Mouse (Mus musculus) gastrocnemius, postnatal 25 days (tissue): ENCODE results near the gene Prpf38b. TPM values are rescaled to one million over a fixed set of nuclear protein-coding genes. Genes with fewer than 3 reads are reported as not detected.

Source experiments
- DNase-seq: peaks from one replicate; pipeline ENCODE4 v3.0.0; 2022
- long read RNA-seq, 2 experiments: library from polyadenylated mRNA; stranded (forward); transcript quantifications; one replicate each; pipeline ENCODE4 v2.0.0; 2021
- total RNA-seq, 2 experiments: library from RNA; stranded (reverse); gene quantifications; 1 replicate in 1 of 2; 2 replicates in 1 of 2; pipeline ENCODE4 v1.2.3; 2021

Gene Prpf38b
- 10 to 100 TPM; 14.7 to 16.1 TPM for total RNA-seq
- long read RNA-seq, experiment 1, partial matches to known transcripts: 0 of 14 reads
- long read RNA-seq, experiment 1, other reads (novel, unspliced or antisense): 11 of 14 reads
- long read RNA-seq, experiment 2, partial matches to known transcripts: 0 of 14 reads
- long read RNA-seq, experiment 2, other reads (novel, unspliced or antisense): 9 of 14 reads

DNA sequence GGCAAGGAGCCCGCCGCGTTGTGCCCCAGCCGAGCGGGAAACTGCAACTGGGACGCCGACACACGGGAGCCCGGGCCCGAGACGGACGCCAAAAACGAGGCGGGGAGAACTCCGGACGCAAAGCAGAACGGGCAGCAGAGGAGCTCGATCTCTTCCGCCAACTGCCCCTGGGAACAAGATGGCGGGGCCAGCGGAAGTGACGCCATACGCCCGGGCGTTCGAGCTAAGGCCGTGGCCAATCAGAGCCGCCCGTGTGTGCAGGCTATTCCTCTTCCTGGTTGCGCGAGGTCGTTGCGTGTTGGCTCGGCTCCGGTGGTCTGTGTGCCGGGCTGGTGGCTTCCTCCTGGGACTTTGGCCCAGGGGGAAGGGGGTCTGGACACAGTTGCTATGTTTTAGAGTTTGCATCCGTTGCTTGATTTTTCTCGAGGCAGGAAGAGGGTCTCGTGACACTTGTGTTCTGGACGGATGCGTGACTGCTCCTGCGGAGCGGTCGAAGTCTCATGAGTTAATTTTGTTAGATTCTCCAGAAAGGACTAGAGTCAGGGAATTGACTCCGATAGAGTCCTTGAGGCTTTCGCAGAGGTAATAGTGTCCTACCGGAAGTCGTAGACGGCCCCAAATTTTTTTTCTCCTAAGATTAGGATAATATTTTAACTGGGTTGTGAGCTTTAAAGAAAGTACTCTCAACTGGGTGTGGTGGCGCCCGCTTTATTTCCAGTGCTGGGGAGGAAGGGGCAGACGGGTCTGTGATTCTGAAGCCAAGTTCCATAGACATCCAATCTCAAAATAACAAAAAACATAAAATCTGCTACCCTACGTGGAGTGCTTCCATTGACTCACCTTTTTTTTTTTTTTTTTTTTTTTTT is at the start of gene Prpf38b:
Prpf38b (minus strand) TSS at position 180 of the 866 bp plus-strand sequence.
- peak; percentile 96 for DNase-seq

DNA sequence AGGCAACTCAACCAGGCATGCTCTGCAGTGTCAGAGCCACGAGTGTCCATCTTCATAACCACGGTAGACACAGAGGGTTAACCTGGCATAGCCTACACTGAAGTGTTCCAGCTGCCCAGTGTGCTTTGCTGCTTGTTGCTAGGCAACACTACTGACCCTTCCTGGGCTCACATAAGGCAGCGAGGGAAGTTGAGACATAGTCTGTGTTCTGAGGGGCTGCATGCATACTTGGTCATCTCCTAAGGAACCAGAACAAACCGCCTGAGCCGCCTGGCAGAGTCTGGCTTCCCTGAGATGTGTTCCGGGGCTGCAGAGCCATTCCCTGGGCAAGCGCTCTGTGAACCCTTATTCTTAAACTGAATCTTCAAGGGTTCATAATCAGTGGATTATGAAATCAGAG is 49.7 kb upstream of the Prpf38b start:
- no peak for DNase-seq

DNA sequence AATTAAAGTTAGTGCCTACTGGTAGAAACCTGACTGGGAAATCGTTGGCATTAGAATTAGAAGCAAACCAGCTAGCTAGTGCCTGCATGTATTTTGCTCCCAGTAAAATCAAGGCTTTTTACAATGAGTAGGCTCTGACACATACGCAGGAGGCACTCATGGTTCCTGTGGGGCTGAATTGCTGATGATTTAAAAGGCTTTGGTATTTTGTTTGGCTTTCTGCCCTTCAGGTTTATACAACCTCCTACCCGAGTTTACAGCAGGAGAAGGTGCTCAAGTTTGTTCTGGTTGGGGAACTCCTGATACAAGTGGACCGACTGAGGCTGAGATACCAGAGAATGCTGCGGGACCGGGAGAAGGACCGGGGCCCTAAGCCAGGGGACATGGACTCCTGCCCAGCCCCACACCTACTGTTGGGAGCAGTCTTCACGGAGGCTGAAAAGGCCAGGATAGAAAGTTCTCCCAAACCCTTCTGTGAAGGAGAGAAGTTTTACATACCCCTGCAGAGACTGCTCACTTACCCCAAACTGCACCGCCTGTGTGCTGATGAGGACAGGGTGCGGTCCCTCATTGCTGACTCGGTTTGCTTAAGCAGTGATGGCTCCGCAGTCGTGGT is 48.3 kb upstream of the Prpf38b start:
- no peak for DNase-seq

DNA sequence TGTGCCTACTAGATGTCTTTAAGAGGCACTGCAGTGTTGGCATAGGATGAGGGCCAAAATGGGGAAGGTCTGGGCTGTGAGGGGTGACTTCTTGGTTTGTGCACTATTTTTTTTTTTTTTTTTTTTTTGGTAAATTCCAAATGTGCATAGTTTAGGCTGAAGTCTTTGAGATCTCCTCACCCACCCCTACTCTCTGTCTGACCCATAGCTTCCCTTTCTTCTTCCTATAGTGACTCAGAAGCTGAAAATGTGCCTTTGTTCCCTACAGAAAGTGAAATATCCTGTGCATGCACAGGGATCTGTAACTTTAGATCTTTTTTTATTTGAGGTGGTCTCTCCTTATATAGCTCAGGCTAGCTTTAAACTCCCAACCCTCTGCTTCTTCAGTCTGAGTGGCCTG is 46.4 kb upstream of the Prpf38b start:
- DNase-seq: no peak

DNA sequence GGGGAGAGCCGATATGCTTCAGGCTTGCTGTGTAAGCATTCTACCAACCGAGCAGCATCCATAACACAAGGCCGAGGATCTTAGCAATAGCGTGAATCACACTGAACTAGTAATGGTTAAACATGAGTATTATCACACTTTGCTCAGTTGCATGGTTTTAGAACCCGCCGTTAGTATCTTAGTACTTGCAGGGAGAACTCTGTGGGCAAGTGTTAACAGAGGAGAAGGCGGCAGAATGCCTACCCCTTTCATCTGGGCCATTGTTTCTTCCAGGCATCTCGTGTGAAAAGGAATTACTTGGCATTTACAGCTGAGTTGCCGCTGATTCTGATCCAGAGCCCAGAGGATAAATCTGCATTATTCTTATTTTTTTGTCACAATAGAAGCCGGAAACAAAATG is 29.5 kb upstream of the Prpf38b start:
- DNase-seq: no peak

DNA sequence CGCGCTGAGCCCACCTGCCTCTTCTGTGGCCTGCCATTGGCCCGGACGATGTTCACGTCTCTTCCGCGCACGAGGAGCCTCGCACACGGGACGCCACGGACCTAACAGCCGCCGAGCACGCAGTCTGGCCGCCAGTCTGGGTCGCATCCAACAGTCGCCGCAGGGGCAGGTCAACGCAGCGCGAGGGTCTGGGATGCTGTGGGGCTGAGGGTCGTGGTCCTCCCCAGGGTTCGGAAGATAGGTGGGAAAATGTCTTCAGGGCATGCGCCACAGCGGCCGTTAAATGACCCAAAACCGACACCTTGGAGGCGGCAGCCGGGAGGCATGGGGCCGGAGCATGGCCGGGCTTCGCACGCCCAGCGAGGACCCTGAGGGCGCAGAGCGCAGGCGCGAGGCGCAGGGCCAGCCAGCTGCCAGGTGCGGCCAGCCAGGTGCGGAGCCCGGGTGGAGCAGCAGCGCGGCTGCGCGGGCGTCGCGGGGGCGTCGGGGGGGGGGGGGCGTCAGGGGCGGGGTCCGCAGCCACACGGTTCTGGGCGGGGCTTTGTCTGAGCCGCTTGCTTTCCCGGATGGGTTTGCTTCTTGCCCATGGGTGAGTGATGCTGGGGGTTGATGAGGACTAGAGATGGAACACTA is 28.6 kb upstream of the Prpf38b start, which contains the start of gene Gm9857:
Gm9857 (minus strand) TSS at position 445 of the 633 bp plus-strand sequence.
- no peak for DNase-seq

DNA sequence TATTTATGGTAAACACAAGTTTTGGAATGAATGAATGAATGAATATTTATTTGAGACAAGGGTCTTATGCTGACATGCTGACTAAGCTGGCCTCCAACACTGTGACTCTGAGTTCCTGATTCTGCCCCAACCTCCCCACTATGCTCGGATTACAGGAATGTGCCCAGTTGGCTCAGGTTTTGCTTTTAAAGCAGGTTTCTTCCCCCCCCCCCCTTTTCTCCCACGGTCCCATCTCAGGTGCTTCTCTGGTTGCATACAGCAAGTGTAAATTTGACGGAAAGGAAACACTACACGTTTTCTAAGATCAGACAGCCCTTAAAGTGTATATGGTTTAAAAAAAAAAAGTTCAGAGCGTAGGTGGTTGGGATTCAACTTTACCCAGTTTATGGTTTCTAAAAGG is 28.0 kb upstream of the Prpf38b start, which contains the start of gene Henmt1:
Henmt1 (plus strand) TSS at position 301 of the 400 bp plus-strand sequence.
- no peak for DNase-seq

DNA sequence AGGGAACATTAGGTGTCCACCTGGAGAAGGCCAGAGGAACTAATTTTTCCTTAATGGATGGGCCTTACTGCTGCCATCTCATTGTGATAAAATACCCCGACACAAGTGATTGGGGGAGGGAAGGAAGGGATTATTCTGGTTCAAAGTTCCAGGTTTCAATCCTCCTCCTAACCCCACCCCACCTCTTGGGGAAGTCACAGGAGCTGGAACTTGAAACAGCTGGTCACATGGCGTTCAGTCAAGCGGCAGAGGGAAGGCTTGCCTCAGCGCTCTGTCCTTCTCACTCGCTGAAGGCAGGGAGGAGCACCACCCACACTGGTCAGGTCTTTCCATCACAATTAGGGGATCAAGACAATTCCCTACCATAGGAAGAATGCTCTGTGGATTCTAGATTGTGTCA is 27.2 kb upstream of the Prpf38b start:
- DNase-seq: no peak

DNA sequence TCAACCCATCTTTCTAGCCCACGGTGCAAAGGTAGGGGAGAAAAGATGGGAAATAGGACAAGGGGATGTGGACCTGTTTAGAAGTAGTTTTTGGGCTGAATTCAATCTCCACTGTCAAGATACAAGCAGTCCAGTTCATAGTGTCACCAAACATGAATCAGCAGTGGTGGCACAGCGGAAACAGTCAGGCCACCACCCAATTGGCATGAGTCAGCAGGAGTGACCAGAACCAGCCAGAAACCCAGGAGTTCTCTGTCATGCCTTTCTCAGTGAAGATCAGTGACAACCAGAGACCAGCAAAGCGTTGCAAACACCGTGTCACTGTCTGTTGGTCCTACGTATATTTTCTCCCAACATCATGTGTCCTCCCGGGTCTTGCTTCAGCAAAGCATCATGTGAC is 22.0 kb upstream of the Prpf38b start:
- DNase-seq: no peak

DNA sequence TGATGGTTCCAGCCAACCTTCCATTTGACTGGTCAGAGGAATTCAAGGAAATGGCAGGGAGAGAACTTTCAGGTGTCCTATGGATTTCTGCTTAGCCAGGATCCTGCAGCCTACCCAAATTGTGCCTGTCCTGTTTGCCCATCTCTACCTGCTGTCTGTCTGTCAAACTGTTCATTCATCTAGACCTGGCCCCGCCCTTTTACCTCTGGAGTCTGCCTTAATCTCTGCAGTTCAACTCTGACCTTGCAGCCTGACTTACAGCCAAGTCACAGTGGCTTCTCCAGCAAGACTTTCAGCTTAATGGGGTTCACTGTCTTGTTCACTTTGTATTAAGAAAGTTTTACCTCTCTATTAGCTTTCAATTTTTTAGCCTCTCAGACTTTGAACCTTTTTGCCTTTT is 14.8 kb upstream of the Prpf38b start:
- DNase-seq: no peak

DNA sequence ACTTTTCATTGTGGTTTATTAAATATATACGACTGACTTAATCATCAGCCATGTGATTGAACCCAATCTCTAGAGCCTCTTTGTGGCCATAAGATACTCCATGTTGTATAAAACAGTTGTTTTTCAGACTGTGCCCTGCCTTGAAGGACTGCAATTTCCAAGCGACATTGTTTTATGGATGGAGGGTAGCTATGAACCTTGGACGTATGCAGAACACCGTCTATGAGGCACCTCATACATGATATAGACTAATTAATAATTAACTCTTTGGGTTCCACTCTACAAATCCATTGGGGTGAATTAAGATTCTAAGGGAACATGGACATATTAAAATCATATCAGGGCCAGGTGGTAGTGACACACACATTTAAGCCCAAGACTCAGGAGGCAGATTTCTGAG is 14.2 kb upstream of the Prpf38b start:
- no peak for DNase-seq

DNA sequence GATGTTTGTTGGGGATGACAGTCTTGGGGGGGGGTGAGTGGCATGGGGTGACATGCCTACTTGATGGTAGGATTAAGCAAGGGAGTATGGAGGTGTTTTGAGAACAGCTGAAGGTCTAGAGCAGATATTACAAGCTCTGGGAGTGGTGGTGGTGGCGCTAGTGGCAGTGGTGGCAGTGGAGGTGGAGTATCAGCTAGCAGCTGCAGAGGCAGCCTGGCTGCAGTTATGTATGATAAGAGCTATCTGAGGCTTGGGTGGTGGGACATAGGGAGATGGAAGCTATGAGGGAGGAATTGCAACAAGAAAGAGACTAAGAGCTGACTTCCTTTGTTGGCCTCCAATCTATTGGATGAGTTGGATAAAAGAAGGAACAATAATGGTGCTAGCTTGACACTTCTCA is 10.3 kb upstream of the Prpf38b start:
- DNase-seq: no peak

DNA sequence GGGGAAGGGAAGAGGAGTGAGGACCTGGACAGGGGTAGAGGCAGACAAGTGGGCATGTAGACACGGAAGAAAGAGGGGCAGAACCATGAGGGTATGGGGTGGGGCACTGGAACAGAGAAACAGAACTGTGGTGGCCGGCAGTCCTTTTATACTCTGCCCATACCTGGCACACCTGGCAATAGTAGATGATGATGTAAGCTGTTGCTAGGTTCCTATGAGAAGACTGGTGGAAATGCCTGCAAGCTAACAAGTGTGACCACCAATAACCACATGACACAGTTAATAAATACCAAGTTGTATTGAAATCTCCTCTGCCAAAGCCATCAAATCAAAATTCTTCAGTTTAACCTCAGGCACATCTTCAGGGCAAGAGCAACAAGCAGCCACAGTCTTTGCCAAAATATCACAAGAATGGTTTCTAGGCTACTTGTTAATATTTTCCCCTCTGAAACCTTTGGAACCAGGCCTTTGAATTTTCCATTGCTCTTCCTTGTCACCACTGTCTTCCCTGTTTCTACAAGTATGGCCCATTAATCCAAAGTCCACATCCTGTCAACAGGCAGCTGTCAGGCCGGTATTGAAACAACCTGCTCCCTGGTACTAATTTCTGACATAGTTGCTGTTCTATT is 9.0 kb upstream of the Prpf38b start:
- DNase-seq: no peak

DNA sequence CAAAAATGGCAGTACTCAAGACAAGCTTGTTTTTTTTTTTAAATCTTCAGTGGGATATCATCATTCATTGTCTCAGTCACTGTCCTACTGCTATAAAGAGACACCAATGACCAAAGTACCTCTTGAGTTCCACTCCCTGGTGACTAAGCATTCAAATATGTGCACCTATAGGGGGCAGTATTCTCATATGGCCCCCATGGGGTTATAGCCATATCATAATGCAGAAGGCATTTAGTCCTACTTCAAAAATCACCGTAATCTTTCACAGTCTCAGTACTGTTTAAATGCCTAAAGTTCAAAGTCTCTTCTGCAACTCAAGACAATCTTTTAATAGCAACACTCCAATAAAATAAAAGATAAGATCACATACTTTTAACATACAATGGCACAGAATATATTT is 7.3 kb upstream of the Prpf38b start:
- no peak for DNase-seq

DNA sequence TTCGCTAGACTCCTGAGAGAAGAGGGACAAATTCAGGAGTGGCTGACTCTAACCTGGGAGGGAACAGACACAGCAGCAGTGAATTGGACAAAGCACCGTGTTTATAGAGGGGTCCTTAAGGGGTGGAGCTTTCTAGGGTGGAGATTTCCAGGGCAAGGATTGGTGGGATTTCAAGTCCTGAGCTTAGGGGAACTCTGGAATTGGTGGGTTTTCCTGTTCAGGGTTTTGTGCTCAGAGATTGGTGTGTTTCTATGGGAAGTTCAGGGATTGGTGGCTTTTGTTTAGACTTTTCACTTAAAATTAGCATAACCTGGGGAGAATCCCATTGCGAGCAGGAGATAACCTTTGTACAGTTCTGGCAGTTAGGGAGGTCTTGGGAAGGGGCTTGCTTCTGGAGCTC is 6.5 kb upstream of the Prpf38b start:
- no peak for DNase-seq

DNA sequence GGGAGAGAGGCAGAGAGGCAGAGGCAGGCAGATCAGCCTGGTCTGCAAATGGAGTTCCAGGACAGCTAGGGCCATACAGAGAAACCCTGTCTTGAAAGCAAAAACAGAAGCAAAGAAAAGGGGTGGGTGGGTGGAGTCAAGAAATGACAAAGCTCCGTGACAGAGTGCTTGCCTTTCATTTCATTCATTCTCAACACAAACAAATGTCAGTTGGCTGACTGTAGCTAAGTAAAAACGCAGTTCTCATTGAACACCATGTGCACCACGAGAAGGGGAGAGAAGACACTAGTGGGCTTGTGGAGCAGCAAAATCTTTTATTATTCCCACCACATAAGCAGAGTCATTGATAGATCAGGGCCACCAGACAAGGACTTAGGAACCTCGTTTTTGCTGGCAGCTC is 5.3 kb upstream of the Prpf38b start:
- DNase-seq: no peak

DNA sequence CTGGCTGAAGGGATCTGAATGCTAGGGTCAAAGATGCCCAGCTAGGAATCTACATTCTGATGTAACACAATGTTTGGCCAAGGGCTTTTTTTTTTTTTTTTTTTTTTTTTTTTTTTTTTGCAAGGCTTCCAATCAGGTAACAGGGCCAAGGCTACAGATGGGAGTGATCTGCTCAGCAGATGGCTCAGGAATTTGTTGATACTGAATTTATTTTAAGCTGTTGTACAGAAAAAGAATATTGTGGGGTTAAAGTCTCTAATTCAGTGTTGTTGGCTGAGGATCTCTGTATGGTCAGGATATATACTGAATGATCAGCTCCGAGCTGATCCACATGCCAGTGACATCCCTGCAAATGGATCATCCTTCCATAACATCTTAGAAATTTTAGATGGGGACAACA is 4.5 kb upstream of the Prpf38b start:
- DNase-seq: no peak

DNA sequence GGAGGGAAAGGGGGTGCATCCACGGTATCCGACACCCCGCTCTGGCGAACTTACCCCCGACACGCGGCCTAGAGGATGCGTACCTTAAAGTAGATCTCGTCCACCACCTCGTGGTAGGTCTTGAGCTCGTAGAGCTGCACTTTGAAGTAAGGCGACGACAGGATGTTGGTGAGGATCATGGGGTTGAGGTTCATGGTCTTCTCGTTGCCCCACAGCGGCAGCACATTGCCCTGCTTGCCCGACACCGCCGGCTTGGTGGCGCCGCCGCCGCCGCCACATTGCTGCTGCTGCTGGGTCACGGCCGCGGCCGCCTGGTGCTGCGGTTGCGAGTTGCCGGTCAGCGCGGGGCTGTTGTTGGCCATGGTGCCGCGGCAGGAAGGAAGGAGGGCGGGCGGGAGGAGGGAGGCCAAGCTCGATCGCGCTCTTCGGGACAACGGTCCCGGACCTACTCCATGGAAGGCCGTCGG is 413 bp downstream of the Prpf38b start:
- DNase-seq: peak; percentile 67

DNA sequence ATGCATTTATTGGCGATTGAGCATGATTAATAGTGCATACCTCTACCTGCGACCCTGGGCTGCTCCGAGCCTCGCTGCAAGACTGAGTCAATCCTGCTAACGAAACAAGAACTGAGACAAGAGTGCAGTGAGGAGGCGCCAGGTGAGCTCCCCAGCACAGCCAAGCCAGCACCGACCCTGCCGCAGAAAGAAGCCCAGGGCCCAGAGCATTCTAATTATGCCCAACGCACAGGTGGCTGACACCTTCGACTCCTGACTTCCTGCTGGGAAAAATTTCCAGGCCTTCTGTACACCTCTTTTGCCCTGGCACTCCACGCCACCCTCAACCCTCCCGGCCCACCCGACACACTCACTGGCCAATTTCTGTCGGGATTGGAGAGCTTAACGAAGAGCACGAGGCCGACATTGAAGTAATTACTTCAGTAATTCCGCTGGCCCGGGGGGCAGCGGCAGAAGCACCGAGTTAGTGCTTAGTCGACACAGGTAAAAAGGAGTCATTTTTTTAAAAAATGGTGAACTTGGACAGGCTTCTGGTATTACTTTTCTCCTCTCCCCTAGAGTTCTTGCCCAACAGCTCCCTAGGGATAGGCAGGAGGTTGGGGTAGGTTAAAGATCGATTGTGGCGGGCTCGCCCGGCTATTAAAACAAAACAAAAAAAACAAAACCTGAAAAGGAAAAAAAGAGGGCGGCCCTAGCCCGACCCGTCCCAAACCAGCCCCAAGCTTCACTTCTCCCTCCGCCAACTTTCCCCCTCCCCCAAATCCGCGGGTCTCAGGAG is 1.0 kb downstream of the Prpf38b start:
- no peak for DNase-seq

DNA sequence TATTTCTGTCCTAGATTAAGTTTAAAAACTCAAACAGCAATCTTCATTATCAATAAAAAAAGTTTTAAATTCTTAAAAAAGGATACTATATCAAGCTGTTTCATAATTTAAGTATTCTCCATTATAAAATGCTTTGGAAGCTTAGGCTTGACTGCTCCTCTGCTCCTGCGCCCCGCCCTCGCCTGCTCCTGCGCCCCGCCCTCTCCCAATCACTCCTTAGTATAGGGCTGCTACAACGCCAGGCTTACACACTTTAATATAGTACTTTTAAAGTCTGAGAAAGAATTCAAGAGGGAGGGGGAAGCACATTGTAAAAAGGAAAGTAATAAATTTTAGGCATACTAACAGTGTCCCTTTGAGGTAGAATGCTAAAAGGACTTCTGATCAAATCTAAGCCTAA is 8.6 kb downstream of the Prpf38b start:
- DNase-seq: no peak

DNA sequence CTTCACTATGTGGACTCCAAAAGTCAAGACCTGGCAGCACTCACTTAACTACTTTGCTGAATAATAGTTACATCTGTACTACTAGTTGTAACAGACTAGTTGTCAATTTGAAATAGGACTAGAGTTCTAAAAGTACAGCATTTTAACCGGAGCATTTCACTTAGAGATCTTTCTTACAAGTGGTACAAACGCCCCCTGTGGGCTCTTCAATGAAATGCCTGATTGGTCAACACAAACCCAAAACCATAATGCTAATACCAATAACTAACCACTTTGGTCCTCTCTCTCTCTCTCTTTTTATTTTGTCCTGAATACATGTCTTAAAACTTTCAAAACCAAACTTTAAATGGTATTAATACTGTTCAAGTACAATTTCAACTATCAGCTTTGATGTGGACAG is 9.5 kb downstream of the Prpf38b start:
- DNase-seq: no peak
